Mouse (Mus musculus): ENCODE results near the gene Nlrp6. TPM values are rescaled to one million over a fixed set of nuclear protein-coding genes. Genes with fewer than 3 reads are reported as not detected.
A peak's percentile ranks its signal among the peaks of the same experiment; 100 is the strongest.

Gene Nlrp6
- total and polyA plus RNA-seq, 3 experiments, result 0.04 to 0.07 TPM; not detected in 1

- DNase-seq, result no peak
- 81% methylated on average over 6 of the region's 6 CpGs for WGBS
- no peak for TF ChIP-seq CTCF (IDR thresholded peaks at IDR 0.05)
- TF ChIP-seq POLR2A (IDR thresholded peaks at IDR 0.05; ENCODE audit: insufficient read depth, low read depth, low read length), result no peak
- no peak for TF ChIP-seq EP300 (IDR thresholded peaks at IDR 0.05; ENCODE audit: insufficient read depth, low read depth, low read length)
- intact Hi-C loops (cut with DNase I), result no loop called here
- Histone ChIP-seq H3K27me3 (ENCODE audit: control insufficient read depth, insufficient read depth, low read length) (peaks cover 10% of the 10 kb centered on the region), H3K79me2 (replicated peaks; ENCODE audit: control insufficient read depth, insufficient read depth, low read length) (no peaks in the 10 kb centered on the region), H3K4me3 (no peak overlapping the region), H3K36me3 (ENCODE audit: control insufficient read depth, insufficient read depth, low read length) (no peaks in the 10 kb centered on the region), H3K27ac (no peak overlapping the region), H3K4me1 (ENCODE audit: control insufficient read depth, insufficient read depth, low read length) (peaks cover 3% of the 10 kb centered on the region), H3K9ac (ENCODE audit: low read depth, low read length) (no peak overlapping the region)
These were observed 6.5 kb downstream of the Nlrp6 start for GRCm38 (mm10) chr7:140927181-140927580.

GRCm38 (mm10) chr7:140938436-140938835, 17.7 kb downstream of the Nlrp6 start:
- 49% methylated on average over 3 of the region's 3 CpGs for WGBS

GRCm38 (mm10) chr7:140938896-140939295, 18.2 kb downstream of the Nlrp6 start:
- H3K27ac ChIP-seq, result no peak overlapping the region
- H3K9ac ChIP-seq (ENCODE audit: low read depth, low read length), result no peak overlapping the region
- 52% methylated on average over 2 of the region's 2 CpGs for WGBS
- no peak for TF ChIP-seq EP300 (IDR thresholded peaks at IDR 0.05; ENCODE audit: insufficient read depth, low read depth, low read length)
- TF ChIP-seq POLR2A (IDR thresholded peaks at IDR 0.05; ENCODE audit: insufficient read depth, low read depth, low read length), result no peak
- TF ChIP-seq CTCF (IDR thresholded peaks at IDR 0.05), result no peak
- no peak for DNase-seq
- peaks cover 10% of the 10 kb centered on the region for H3K4me1 ChIP-seq (ENCODE audit: control insufficient read depth, insufficient read depth, low read length)
- H3K4me3 ChIP-seq, result no peak overlapping the region
- H3K27me3 ChIP-seq (ENCODE audit: control insufficient read depth, insufficient read depth, low read length), result no peaks in the 10 kb centered on the region
- intact Hi-C loops (cut with DNase I), result no loop called here
- no peaks in the 10 kb centered on the region for H3K36me3 ChIP-seq (ENCODE audit: control insufficient read depth, insufficient read depth, low read length)
- H3K79me2 ChIP-seq (replicated peaks; ENCODE audit: control insufficient read depth, insufficient read depth, low read length), result no peaks in the 10 kb centered on the region

More at GRCm38 (mm10) chr7:140938436-140938835, 17.7 kb downstream of the Nlrp6 start:
- DNase-seq, result no peak
- H3K27ac ChIP-seq, result no peak overlapping the region
- no peaks in the 10 kb centered on the region for H3K79me2 ChIP-seq (replicated peaks; ENCODE audit: control insufficient read depth, insufficient read depth, low read length)
- no peaks in the 10 kb centered on the region for H3K36me3 ChIP-seq (ENCODE audit: control insufficient read depth, insufficient read depth, low read length)
- intact Hi-C loops (cut with DNase I), result no loop called here
- H3K9ac ChIP-seq (ENCODE audit: low read depth, low read length), result no peak overlapping the region
- peak; percentile 38 for TF ChIP-seq CTCF (IDR thresholded peaks at IDR 0.05)
- no peak for TF ChIP-seq EP300 (IDR thresholded peaks at IDR 0.05; ENCODE audit: insufficient read depth, low read depth, low read length)
- no peak for TF ChIP-seq POLR2A (IDR thresholded peaks at IDR 0.05; ENCODE audit: insufficient read depth, low read depth, low read length)
- H3K27me3 ChIP-seq (ENCODE audit: control insufficient read depth, insufficient read depth, low read length), result no peaks in the 10 kb centered on the region
- peaks cover 10% of the 10 kb centered on the region for H3K4me1 ChIP-seq (ENCODE audit: control insufficient read depth, insufficient read depth, low read length)
- H3K4me3 ChIP-seq, result no peak overlapping the region

GRCm38 (mm10) chr7:140939669-140940171, 19.0 kb downstream of the Nlrp6 start:
- no peak overlapping the region for H3K4me3 ChIP-seq
- no peak overlapping the region for H3K9ac ChIP-seq (ENCODE audit: low read depth, low read length)
- no peaks in the 10 kb centered on the region for H3K27me3 ChIP-seq (ENCODE audit: control insufficient read depth, insufficient read depth, low read length)
- no peaks in the 10 kb centered on the region for H3K36me3 ChIP-seq (ENCODE audit: control insufficient read depth, insufficient read depth, low read length)
- DNase-seq, result peak in 1 of 2 experiments; percentile 33
- H3K79me2 ChIP-seq (replicated peaks; ENCODE audit: control insufficient read depth, insufficient read depth, low read length), result no peaks in the 10 kb centered on the region
- intact Hi-C loops (cut with DNase I), result loop anchor here (2.0 to 5.0 kb wide), 3 partner anchors 31 to 253 kb away; partner anchors contain the start of genes Hras and Lrrc56
- TF ChIP-seq POLR2A (IDR thresholded peaks at IDR 0.05; ENCODE audit: insufficient read depth, low read depth, low read length), result no peak
- TF ChIP-seq CTCF (IDR thresholded peaks at IDR 0.05), result no peak
- TF ChIP-seq EP300 (IDR thresholded peaks at IDR 0.05; ENCODE audit: insufficient read depth, low read depth, low read length), result no peak
- peaks cover 10% of the 10 kb centered on the region for H3K4me1 ChIP-seq (ENCODE audit: control insufficient read depth, insufficient read depth, low read length)
- H3K27ac ChIP-seq, result no peak overlapping the region
- 36% methylated on average over 8 of the region's 8 CpGs for WGBS

- 2% methylated on average over 33 of the region's 33 CpGs for WGBS
- intact Hi-C loops (cut with DNase I), result loop anchor here (1.0 to 5.0 kb wide), 6 partner anchors 12 to 251 kb away; partner anchors contain the start of genes Hras and Lrrc56
These were observed 20.7 kb downstream of the Nlrp6 start, which contains the start of gene Pgghg for GRCm38 (mm10) chr7:140941222-140942051. Pgghg (plus strand) TSS chr7:140941391.

More at GRCm38 (mm10) chr7:140941222-140942051, 20.7 kb downstream of the Nlrp6 start, which contains the start of gene Pgghg:
- TF ChIP-seq CTCF (IDR thresholded peaks at IDR 0.05) (peak; percentile 94), POLR2A (IDR thresholded peaks at IDR 0.05; ENCODE audit: insufficient read depth, low read depth, low read length) (peak; percentile 92), EP300 (IDR thresholded peaks at IDR 0.05; ENCODE audit: insufficient read depth, low read depth, low read length) (peak; percentile 10; the same call in 1 of the 2 replicates)
- H3K79me2 ChIP-seq (replicated peaks; ENCODE audit: control insufficient read depth, insufficient read depth, low read length), result no peaks in the 10 kb centered on the region
- peak within 1 kb of the TSS; percentile 66 for H3K4me3 ChIP-seq
- H3K27me3 ChIP-seq (ENCODE audit: control insufficient read depth, insufficient read depth, low read length), result no peaks in the 10 kb centered on the region
- peak within 1 kb of the TSS; percentile 97 for H3K27ac ChIP-seq
- DNase-seq, result peak; percentile 90 to 92
- peaks cover 13% of the 10 kb centered on the region for H3K4me1 ChIP-seq (ENCODE audit: control insufficient read depth, insufficient read depth, low read length)
- H3K9ac ChIP-seq (ENCODE audit: low read depth, low read length), result peak within 1 kb of the TSS; percentile 82
- H3K36me3 ChIP-seq (ENCODE audit: control insufficient read depth, insufficient read depth, low read length), result no peaks in the 10 kb centered on the region

All from heart, adult 2 months (tissue).